Mouse (Mus musculus) cerebellum, adult 2 months (tissue): ENCODE data around the gene Fyb.

Source experiments
- CTCF ChIP-seq: fragments of 200-500 bp; IDR thresholded peaks from 2 replicates; pipeline ENCODE4 v1.5.1; 2011; ENCODE audit warnings: low read depth, mild to moderate bottlenecking, control low read depth, low read length, moderate library complexity, borderline replicate concordance; ENCODE audit not compliant: insufficient read depth
- POLR2A ChIP-seq: fragments of 200-500 bp; IDR thresholded peaks from 2 replicates; pipeline ENCODE4 v1.6.1; 2011; ENCODE audit warnings: low read length, control low read depth, borderline replicate concordance; ENCODE audit not compliant: insufficient read depth

DNA sequence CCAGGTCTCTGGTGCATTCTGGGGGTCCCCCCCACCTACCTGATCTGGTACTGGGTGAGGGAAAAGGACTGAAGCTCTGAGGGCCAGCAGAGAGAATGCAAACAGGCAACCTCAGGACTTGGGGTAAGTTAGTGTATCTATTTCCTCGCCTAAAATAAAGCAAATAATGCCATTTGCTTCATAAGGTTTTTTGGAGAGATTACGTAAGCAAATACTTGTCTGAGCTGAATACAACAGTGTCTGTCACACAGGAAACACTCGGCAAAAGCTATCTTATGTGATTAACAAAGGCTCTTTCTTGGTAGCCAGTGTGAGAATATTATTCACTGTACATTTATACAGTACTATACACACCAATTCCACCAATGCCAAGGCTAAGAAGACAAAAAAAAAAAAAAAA, 76.0 kb downstream of the Fyb start:
- TF ChIP-seq CTCF (no peak), POLR2A (no peak)
